Mouse (Mus musculus): ENCODE measurements around the gene Methig1.

Gene Methig1

DNA sequence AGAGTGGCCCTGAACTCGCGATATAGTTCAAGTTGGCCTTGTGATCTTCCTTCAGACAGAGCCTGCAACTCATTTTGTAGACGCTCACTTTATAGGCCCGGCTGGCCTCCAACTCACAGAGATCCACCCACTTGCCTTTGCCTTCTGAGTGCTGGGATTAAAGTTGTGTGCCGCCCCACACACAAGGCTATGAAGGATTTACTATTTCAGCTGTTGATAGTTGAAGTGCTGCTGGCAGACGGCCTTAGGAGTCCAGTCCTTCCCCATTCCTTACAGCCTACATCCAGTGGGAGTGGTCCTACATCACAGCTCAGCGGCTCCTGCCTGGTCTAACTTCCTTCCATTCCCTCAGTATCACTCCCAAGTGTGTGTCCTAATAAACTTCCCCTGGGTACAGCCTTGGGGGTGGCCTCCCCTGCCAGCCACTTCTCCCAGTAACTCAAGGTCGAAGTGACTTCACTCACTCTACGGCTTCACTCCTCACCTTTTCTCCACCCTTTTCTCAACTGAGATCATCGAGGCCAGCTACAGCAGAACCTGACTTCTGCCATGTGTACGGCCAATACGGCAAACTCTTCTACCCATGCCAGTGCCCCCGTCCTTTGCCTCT lies 75.5 kb downstream of the Methig1 start:
- no peak for DNase-seq

DNA sequence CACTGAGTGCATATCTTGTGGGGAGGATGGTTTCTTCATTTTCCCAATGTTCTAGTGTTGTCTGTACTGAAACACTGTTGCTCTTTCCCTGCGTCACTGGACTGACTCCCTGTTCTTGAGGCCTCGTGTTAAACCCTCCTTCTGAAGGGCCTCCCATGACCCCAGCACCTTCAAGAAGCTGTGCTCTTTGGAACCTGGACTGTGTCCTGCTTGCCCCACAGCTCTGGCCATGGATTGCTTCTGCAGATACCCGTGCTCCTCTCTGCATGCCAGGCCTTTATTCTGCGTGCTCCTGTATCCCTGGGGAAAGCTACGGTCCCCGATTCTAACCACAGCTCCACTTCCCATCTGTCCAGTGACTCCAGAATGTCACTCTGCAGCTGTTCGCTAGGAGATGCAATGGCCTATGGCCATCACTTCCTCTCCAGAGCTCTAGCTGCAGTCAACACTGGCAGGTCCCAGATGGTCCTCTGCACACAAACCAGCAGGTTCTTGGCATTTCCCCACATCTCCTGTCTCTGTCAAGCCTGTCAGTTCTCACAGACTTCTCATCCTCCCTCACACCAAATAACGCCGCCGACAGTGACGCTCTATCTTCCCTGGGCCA lies 77.1 kb downstream of the Methig1 start:
- DNase-seq: peak; percentile 14

DNA sequence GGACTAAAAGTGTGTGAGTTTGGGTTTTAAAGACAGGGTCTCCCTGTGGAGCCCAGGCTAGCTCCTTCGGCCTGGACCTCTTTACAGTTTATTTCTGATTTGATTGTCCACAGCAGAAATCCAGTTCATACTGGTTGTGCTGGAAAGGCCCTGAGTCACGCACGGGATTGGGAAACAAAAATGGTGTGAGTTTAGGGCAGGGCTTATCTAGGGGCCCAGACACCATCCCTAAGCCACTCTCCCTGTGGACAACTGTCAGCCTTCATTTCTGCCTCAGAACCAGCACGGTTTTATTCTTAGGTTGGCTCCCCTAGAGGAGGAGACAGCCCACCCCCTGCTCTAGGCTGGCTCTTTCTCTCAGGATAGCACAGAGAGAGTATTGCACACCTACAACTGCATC lies 80.3 kb downstream of the Methig1 start:
- no peak for DNase-seq
